Mouse (Mus musculus): Measurements from ENCODE around the gene Nrbf2.

Nrbf2 gene

DNA sequence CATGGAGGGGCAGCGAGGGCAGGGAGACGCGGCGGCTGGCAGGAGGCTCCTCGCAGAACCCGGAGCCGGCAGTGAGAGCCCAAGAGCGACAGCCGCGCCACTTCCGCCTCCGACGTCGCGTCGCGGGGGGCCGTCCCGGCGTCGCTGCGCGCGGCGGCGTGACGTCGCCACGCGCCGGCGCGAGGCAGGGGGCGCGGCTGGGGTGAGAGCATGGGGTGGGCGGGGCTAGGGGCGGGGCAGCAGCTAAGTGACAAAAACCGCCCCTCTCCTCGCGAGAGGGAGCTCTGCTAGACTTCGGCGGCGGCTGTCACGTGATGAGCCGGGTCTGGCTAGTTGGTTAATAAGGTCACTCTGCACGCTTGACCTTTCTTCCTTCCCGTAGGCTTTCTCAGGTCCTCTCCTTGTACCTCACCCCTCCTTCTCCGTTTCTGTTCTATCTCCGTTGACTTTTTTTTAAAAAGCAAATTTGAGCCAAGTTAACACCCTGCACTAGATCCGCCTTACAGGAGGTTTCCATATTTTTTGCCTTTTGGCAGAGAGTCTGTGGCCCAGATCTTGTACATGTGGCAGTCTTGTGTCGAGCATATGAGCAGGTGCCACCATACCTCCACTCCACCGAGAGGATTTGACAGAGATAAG is at the start of gene Nrbf2:
Nrbf2 (minus strand) TSS at position 130 of the 639 bp plus-strand sequence.
- DNase-seq = peak; percentile 88 to 94

DNA sequence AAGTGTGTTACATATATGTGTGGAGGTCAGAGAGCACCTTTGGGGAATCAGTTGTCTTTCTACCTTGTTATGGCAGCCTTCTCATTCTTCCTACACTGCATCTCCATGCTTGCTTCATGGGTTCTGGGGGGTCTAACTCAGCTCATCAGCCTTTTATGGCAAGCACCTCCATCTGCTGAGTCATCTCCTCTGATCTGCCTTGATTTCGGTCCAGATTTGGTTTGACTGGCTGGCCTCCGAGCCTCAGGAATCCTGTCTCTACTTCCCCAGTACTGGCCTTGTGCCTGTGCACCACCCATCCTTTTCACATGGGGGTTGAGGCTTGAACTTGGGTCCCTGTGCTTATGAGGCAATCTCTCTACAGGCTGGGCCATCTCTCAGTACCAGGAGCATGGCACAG is 45.5 kb upstream of the Nrbf2 start:
- DNase-seq = no peak

DNA sequence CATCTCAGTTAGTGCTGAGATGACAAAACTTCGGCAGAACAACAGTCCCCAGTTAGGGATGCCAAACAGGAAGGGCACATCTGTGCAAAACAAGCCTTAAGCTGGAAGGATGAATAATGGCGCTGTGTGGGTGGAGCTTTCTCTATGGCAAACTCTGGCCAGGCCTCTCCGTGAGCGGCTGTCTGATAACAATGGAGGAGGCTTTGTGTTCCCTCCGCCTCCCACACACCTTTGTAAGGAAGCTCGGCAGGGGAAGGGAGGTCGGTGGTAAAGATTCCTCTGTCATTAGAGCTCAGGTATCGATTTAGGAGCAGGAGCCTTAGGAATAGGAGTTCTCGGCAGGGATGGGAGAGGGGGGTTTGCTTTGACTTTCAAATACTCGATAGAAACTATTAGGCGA is 44.6 kb upstream of the Nrbf2 start:
- no peak for DNase-seq

DNA sequence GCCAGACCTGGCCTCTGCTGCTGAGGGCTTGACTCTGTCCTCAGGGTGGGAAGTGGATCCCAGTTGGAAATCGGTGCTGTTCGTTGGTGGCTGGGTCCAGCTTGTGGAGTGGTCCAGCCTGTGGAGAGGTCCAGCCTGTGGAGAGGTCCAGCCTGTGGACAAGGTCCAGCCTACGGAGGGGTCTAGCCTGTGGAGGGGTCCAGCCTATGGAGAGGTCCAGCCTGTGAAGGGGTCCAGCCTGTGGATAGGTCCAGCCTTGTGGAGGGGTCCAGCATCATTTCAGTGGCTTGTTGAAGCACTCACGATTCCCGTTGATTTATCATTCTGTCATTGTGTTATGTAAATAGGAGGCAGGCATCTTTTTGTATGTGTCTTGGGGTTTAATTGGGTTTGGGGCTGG is 43.1 kb upstream of the Nrbf2 start:
- DNase-seq = no peak

DNA sequence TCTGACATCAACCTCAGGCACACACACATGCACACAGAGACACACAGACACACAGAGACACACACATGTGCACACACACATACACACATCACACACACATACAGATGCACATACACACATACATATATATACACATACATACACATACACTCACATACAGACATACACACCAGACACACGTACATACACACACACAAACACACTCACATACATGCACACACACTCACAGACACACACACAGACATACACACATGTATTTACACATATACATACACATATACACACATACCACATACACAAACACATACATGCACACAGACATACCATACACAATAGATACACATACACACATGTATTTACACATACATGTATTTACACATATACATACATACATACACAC is 38.9 kb upstream of the Nrbf2 start:
- no peak for DNase-seq

DNA sequence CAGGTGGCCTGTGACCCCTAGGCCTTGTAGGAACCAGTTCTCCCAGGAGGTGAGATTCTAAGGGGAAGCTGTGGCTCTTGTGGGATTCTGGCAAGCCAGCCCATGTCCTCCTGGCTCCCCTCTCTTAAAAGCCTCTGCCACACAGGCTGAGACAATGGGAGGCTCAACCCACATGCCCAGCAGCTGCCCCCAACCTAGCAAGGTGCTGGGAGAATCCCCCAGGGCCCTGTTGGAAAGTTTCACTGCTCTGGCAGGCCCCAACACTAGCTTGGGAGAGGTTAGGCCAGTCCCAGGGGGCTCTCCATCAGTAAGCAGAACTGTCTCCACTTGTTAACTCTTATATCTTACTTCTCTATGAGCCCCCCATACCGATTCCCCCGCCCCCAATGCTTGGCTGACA is 36.3 kb upstream of the Nrbf2 start:
- DNase-seq = no peak

DNA sequence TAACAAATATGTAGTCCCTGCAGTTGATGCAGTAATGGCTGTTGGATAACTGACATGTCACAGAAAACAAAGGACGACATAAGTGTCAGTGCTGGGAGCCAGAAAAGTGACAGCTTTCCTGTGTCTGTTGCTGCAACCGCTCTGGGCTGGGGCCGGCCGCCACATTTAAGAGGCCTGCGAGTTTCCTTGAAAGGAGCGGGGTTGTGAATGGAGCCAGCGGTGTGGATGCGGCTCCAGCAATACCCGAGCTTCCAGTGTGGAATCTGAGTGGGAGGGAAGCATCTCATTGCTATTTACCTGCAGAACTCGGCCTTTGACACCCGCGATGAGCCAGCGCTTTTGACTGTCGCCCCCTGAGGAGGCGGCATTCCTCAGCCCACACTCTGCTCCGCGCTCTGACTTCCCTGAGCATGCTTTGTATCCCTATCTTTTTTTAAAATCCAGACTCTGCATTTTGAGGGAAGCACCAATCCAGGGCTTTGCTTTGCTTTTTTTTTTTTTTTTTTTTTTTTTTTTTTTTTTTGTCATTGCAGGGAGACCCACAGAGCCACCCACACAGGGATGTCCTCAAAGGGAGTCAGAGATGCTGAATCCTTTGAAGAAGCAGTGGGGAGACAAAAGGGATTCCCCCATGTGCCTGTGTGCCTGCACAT is 35.2 kb upstream of the Nrbf2 start:
- DNase-seq = no peak

DNA sequence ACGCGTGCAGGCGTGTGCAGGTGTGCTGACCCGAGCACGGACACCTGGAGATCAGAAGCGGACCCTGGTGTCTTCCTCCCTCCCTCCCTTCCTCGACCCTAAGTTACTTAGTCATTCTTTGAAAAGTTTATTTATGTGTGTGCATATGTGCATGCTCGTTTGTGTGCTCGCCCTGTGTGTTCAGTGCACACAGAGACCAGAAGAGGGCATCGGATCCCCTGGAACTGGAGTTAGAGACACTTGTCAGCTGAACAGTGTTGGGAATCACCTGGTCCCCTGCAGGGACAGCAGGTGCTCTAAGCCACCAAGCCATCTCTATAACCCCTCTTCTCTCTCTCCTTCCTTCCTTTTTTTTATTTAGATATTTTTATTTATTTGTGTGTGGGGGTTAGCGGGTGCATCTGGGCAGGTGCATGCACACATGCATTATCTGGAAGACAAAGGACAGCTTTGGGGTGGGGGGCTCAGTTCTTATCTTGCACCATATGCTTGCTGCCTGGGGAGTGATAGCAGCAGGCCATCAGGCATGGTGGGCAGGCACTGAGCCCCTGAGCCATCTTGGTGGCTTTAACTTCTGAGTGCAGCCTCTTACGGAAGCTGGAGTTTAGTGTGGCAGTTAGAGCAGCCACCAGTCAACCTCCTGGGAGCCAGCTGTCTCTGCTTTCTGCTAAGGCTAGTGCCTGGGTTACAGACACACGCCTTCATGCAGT is 34.1 kb upstream of the Nrbf2 start:
- no peak for DNase-seq

DNA sequence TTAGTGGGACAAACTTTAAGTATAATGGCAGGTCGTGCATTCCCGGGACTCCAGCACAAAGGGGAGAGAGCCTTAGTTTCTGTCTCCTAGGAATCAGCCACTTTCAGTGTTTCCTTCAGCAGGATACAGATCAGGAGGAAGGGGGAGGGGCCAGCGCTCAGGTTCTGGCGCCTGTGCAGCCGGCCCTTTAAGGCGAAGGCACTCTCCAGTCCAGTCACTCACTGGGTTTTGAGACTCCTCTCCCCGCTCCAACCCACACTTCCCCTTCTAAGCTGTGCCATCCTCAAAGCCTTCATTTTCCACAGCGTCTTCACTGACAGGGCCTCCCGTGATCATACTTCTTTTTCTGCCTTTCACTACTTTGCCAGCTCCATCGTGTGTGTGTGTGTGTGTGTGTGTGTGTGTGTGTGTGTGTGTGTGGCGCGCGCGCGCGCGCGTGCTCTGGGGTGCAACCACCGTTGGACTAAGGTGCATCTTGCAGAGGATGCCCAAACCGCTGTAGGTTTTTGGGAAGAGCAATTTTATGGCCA is 32.9 kb upstream of the Nrbf2 start:
- peak in 1 of 2 experiments; percentile 48 for DNase-seq

DNA sequence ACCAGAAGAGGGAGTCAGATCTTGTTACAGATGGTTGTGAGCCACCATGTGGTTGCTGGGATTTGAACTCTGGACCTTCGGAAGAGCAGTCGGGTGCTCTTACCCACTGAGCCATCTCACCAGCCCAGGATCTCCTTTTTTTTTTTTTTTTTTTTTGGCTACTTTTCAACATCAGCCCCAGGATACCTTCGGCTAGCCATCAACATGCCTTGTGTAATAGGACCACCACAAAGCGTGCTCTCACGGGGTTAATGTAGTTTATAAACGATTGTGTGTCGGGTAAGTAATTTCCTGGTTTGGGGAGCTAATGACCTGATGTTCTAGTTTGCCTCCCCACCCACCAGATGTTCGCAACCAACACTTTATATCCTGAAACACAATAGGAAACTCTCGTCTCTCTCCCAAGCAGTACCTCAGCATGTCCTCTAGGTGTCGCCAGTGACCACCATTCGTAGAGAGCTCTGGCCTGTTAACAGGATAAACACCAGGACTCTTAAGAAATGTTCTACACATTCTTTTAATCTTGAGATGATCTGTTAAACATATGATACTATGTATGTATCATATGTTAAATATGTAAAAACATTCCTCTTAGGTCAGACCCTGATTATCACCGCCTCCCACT is 29.8 kb upstream of the Nrbf2 start:
- DNase-seq = peak; percentile 45 to 67

DNA sequence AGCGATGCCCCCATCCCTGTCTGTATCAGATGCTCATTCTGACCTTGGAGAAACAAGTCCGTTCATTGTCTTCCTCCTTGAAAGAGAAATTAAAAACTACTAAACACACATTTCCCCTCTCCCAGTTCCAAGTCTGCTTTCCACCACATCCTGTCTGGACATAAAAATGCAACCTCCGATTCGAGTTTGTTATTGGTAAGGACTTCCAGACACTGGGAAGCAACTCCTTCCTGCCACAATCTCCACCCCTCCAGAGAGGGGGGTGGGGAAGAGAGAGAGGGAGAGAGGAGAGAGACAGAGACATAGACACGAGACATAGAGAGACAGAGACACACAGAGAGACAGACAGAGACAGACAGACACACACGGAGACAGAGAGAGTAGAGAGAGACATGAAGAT is 27.4 kb upstream of the Nrbf2 start:
- DNase-seq = no peak

DNA sequence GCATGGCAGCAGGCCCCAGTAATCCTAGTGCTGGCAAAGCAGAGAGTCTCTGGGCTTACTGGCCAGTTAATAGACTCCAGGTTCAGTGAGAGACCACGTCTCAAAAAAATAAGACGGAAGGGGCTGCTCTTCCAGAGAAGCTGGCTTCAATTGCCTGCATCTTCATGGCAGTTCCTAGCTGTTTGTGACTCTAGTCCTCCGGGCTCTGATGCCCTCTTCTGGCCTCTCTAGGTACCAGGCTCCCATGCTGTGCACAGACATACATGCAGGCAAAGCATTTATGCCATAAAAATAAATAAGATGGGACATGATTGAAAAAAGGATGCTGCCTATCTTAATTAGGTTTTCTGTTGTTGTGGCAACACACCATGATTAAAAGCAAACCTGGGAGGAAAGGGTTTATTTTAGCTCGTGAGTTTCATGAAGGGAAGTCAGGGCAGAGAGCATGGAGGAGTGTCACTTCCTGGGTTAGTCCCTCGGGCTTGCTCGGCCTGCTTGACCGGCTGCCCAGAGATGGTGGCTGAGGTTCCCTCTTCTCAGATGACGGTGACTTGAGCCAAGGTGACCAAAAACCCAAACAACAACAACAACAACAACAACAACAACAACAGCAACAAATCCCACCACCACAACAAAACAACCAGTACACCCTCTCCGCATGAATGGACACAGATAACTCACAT is 26.3 kb upstream of the Nrbf2 start:
- DNase-seq = peak; percentile 53 to 75

DNA sequence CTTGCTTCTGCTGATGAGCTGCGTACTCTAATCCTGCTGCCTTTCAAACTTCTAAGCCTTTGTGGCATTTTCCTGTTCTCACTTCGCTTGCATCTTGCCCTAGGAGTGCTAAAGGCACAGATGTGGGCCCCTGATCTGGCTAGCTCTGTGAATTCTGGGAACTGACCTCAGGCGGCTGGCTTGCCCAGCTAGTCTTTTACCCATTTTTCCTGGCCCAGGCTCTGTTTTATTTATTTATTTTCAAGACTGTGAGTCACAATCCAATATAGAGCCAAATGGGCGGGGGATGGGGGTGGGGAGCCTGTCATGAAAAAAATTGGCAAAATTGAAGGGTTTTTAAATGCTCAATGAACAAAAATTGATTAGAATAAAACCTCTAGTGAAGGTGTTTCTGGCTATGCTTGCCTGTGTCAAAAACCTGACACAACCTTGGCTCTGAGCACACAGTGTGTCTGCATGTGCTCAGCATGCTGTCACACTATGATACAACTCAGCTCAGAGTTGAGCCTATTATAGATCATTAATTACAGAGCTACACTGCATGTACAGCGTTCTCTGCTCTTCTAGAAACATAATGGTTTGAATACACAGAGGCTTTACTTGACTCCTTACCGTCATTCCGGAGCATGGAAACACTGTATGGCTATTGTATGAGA is 24.5 kb upstream of the Nrbf2 start:
- DNase-seq = no peak

DNA sequence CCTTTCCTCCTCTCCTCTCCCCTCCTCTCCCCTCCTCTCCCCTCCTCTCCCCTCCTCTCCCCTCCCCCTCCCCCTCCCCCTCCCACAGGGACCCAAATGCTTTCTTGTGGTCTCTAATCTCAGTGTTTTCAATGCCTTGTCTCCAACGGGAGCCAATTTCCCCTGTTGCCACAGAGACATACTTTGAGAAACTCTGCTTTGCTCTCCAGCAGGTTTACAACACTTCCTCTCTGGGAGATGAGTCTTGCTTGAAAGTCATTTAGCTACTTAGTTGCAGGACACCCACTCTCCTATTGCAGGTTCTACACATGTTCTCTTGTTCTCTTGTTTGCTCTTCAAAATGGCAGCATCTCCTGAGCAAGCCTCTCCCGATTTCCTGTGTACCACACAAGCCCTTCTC is 17.2 kb upstream of the Nrbf2 start:
- no peak for DNase-seq

DNA sequence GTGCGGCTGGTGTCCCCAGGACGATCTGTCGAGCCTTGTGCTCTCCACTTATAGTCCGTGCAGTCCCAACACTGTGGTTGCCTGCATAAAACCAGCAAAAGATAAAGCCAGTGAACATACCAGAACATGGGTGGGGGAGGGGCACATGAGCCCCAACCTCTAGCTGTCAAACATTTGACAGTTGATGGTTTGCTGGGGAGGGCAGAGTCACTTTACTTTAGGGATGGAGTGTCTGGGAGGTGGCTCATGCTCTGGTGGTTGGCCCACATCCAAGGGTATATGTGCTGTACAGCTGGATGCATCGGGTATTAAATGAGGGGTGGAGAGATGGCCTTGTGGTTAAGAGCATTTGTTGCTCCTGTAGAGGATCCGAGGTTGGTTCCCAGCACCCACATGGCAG is 15.9 kb upstream of the Nrbf2 start:
- no peak for DNase-seq

DNA sequence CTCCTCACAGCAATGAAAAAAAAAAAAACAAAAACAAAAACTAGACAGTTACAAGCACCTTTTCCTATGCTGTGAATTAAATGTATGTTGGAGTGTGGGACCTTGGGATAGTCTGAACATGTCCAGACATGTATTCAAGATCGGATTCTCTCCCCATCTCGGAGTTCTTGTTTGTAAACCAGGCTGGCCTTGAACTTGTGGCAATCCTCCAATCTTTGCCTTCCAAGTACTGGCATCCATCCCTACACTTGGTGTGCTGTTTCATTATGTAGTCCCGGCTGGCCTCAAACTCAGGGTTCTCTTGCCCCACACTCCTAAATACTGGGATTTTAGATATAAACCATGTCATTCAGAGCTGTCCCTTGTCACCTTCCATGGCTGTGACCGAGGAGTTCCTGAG is 14.2 kb upstream of the Nrbf2 start:
- DNase-seq = no peak

DNA sequence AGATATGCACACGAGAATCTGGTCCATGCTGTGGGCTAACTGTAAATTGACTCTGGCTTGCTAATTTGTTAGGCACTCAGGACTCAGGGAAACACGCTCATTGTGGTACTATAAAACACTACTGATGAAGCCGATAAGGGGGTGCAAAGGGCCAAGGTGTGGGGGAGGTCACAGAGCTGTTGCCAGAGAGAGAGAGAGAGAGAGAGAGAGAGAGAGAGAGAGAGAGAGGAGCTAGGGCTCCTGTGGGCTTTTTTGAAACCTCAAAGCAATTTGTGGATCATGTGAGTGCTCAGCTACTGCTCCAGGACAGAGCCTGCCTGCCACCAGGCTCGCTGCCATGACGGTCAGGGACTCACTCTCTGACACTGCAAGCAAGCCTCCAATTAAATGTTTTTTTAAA is 13.8 kb upstream of the Nrbf2 start:
- no peak for DNase-seq

DNA sequence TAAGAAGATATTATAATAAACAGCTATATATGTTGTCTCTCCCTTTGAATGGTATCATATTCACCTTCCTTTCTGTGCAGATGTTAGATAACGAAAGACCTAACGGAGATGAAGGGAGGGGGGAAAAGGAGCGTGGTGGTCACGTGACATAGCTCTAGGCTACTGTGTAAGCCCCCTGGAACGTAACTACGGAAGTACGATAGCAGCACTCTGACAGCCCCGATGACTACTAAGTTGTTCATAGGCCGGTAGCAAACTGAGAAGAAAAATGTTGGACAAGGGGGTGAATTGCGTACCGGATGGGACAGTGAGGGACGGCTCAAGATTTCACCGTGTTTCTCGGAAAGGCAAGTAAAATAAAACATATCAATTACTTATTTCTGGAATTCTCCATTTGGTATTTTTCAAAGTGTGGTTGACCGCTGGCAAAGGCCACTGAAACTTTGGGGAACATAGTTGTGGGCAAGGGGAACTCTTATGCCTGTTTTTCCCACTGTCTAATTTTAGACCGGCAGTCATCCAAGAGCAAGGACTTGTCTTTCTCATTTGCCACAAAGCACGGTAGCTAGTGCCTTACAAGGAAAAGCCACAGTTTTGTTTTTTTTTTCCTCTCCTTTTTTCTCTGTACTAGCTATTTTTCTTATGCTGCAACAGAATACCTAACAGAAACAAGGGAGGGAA is 12.2 kb upstream of the Nrbf2 start:
- no peak for DNase-seq

DNA sequence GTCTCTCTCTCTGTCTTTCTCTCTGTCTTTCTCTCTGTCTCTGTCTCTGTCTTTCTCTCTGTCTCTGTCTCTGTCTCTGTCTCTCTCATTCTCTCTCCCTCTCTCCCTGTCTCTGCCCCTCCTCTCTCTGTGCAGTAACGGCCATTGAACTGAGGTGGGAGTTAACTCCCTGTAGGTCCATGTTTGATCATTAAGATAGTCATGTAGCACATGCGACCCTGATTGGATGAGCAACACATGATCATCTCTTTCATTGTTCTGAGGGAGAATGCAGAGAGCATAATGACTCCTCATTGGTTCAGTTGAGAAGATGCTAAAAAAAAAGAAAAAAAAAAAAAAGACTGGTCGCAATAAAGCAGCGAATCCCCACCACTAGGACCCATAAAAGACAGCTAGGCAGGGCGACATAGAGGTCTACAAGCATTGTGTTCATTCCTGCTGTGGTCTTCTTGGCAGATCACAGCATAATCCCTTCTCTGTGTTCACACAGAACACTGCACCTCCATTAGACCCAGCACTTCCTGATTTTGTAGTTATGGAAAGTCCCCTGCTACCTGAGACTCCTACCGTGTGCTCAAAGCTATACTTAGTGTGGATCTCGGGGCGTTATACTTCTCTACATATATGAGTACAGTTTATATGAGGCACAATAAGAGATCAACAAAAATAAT is 11.5 kb upstream of the Nrbf2 start:
- DNase-seq = no peak

DNA sequence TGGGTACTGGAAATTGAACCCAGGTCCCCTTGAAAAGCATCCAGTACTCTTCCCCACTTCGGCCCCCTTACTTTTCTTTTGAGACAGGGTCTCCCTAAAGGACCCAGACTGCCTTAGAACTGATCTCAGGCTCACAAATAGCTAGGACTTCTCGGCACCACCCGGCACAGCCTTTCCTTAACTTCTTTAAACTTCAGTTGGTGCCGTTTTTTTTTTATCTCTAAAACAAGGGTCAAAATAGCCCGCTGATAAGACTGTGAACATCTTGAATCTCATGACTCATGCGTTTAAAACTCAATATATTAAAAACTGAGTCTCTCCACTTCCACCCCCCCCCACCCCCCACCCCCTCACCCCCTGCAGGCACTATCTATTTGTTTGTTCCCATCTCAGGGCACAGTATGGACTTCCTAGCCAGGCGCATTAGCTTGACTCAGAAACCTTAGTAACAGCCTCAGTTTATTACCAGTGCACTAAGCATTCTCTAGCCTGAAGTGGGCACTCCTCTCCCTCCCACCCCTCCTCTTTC is 10.9 kb upstream of the Nrbf2 start:
- no peak for DNase-seq

DNA sequence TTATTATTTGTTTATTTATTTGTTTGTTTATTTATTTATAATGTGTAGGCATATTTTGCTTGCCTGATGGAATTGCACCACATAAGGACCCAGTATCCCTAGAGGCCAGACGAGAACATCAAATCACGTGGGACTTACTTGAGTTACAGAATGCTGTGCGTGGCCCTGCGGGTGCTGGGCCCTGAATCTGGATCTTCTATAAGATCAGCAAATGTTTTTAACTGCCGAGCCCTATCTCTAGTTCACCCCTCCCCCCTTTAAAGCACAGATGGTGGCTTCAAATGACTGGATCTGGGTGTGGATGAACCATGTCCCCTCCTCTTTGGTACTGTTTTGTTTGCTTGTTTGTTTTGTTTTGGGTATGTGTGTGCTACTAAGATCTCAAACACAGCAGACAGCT is 10.2 kb upstream of the Nrbf2 start:
- no peak for DNase-seq
